Mouse (Mus musculus) 3134 (cell line): ENCODE measurements around the gene Usp38.

ENCODE experiments used
- DNase-seq: peaks from one replicate; pipeline ENCODE4 v3.0.0-alpha.2; 2011; ENCODE audit warnings: low spot score; ENCODE audit not compliant: insufficient read length; ENCODE audit errors: extremely low read depth

Gene Usp38

DNA sequence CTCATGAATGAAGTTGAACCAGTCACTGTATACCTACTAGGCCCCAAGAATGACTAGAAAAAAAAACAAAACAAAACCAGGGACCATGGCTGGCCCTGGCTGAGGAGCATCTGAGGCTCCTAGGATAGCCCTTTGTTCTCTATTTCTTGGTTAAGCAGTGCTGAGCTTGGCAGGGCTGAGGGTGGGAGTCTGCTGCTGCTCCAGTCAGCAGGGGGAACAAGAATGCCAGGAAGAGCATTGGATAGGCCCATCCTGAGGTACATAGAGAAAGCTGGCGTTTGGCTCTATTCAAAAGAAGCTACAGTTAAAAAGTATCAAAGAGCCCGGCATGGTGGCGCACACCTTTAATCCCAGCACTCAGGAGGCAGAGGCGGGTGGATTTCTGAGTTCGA, 52.1 kb downstream of the Usp38 start:
- DNase-seq = no peak

DNA sequence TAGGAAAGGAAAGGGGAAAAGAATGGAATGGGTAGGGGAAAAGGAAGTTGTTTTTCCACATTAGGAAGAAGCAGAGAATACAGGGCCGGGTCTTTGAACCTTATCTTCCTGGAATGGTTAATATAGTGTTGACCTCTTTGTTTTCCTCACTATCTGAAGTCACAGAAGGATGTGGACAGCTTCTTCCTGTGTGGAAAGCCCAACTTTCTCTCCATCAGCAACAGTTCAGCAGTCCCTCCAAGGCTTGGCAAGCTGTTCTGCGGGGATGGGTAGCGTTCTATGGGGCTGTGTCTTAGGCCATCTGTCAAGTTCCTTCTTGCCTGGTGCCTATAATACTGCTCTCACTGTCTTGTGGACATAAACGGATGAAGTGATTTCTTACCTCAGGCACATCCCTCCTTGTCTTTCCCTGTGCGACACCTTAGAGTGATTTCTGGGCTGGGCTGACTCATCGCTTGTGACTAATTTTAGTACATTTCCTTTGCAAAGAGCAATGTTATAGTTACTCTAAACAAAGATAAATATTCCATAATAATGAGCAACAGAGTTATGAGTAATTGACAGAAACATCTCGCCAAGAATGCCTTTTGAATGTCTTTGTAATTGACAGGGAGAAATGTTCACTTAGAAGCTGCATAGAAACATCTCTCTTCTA, 52.7 kb downstream of the Usp38 start:
- DNase-seq = peak; percentile 16

DNA sequence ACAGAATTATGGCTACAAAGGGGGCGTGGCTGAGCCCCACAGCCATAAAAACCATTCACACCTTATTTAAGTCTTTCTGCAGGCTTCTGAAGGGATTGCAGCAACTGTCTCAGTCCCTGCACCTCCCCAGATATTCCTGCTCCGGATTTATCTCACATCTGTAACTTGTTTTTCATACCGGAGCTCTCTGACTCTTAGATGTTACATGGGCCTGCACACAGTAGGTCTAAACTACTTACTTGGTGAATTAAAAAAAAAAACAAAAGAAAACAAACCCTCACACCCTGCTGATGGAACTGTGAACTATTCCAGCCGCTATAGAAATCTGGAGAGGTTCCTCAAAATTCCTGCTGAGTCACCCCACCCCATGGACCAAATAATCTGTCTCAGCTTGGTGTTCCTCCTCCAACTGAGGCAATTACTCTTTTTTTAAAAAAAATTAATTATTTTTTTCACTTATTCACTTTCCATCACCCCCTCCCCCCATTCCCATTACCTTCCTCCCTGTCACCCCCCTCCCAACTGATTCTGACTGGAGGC, 53.6 kb downstream of the Usp38 start:
- no peak for DNase-seq

GRCm38 (mm10) chr8:80959588-80960268, 55.0 kb downstream of the Usp38 start:
- no peak for DNase-seq

DNA sequence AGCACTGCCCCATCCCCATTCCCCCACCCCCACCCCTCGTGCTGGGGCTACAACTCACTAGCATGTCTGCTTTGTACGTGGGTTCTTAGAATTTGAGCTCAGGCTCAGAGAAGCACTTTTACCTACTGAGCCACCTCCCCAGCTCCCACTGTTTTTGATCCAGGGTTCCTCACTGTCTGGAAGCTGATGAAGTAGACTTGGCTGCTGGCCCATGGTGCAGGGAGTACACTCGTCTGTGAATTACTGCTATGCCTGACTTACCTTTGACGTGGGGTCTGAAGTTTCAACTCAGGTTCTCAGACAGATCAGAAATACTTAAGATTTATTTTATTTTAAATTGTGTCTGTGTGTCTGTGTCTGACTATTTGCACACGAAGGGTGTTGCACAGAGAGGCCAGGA, 57.0 kb downstream of the Usp38 start:
- no peak for DNase-seq

DNA sequence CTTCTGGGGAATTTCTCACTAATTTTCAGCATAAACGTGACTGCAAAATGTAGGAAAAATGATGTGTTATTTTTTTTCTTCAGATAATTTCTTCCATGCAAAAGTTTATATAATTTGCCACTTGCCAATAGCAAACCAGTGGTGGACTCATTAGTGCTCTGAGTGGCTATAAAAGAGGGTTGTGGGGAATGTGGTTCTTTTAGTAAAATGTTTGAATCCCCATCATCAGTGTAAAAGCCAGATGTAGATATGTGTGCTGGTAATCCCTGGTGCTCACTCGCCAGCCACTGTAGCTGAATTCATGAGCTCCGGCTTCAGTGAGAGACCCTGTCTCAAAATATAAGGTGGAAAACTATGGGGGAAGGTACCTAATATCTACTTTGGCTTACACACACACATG, 61.8 kb downstream of the Usp38 start:
- no peak for DNase-seq

DNA sequence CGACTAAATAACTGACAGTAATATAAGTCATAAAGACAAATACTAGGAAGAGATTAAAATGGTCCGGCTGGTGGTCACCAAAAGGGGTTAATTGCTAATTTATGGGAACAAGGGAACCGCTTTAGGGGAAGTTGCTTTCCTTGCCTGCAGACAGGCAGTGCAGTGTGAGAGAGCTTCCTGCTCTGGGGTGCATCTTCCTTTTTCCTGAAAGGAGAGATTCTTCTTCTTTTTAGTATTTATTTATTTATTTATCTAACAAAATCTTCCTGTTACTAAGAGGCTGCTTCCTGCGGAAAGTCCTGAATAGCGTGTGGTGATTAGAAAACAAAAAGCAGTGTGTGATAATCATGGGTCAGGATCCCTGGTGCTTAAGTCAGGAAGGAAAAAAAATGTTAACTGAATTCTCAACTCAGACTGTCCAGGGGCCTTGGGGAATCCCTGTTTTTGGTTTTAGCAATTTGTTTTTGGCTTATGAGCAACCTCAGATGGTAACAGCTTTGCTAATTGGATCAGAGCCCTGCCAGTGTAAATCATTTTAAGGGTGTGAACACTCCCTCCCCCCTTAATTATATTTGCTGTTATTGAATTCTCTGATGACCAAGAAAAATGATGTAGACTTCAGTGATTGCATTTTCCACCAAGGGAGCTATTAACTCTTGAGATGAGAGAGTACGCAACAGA, 62.4 kb downstream of the Usp38 start:
- no peak for DNase-seq

DNA sequence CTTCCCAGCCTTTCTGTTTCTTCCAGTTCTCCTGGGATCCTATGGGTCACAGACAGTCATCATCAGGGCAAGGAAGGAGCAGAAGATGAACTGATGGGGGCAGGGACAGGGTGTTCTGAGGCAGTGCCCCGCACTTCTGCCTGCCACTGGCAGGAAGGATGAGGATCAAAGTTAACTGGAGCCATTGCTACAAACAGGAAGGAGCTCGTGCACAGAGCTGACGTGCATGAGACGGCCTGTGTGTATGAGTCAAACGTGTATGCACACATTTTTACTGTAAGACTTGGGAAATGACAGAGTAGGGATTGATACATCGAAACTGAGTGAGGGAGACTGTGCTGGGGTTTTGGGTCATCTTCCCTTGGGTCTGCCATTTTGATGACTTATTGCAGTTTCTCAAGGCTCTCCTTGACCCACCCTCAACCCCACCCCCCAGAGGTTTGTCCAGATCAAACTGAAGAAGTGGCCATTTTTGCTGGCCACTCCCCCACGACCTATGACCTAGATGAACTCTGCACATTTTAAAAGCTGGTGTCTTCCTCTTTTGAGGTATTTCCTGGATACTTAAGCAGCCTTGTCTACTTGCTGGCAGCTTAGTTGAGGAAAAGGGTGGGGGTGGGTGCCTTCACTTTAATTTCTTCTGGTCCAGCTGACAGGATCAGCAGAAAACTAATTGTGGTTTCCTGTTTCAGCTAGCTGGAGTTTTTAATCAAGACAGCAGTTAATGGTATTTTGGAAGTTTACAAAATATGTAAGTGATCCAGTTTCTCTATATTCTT, 66.1 kb downstream of the Usp38 start:
- DNase-seq = no peak

- no peak for DNase-seq
These were observed 71.0 kb downstream of the Usp38 start for GRCm38 (mm10) chr8:80943742-80944141.

- DNase-seq = peak; percentile 69
These were observed 73.1 kb downstream of the Usp38 start for GRCm38 (mm10) chr8:80941621-80942020.

- no peak for DNase-seq
These were observed 76.7 kb downstream of the Usp38 start for GRCm38 (mm10) chr8:80937814-80938650.
